Comparison of ENCODE assay signal across 8 mouse cellular contexts in the genomic region with DNA sequence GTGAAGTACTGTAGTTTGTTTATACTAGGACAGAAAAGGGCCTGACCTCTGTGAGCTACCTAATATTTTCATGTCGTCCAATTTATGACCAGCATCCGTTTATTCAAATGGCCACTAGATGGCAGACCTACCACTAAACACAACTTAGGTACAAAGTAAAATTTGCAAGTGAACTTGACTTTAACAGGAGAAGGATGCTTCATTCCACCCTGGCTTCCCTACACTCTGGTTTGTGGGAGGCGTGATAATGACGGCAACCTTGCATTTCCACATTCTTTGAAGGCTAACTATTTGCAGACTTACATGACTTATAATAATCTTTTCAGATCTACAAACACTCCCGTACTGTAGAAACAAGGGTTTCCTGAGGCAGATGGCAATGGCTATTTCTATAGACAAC.
DNase-seq lines count a peak whose midpoint lies in the region.

No protein-coding gene starts in this region.

- intact Hi-C loops in gastrocnemius, postnatal 36 days (cut with DNase I) = no loop called here

- peak; percentile 5 for DNase-seq in gastrocnemius, postnatal 10 days
- no peak for DNase-seq in gastrocnemius, postnatal 36 days
- DNase-seq in testis, postnatal 10 days (ENCODE audit: low spot score) = peak; percentile 39
- DNase-seq in testis, postnatal 14 days (ENCODE audit: low spot score) = no peak
- DNase-seq in embryo, embryonic 11 days = peak; percentile 54
- DNase-seq in left cerebral cortex, adult 11 months (ENCODE audit: low spot score) = peak; percentile 11
- DNase-seq in right cerebral cortex, postnatal 36 days (ENCODE audit: low spot score in 2 of 2) = peak; percentile 2 to 6
- DNase-seq in ovary, postnatal 10 days (ENCODE audit: low spot score) = no peak

Comparison
In these comparisons a context has a peak if more than half of its experiments do, and no peak if none do; other contexts are left out.
1. DNase-seq: peak in gastrocnemius, postnatal 10 days (single experiment), testis, postnatal 10 days (single experiment), embryo, embryonic 11 days (single experiment), left cerebral cortex, adult 11 months (single experiment) and right cerebral cortex, postnatal 36 days (2 of 2); none in gastrocnemius, postnatal 36 days (0 of 2), testis, postnatal 14 days (single experiment) and ovary, postnatal 10 days (single experiment).